Comparison of ENCODE assay signal across 9 mouse cellular contexts in genomic region chr9:32906233-32906872, GRCm38 (mm10).
A peak's percentile ranks its signal among the peaks of the same experiment; 100 is the strongest.
DNase-seq lines count a peak whose midpoint lies in the region; ATAC-seq and TF ChIP-seq lines count a peak whose summit lies in the region.
"Had no signal": no experiment of that assay in that cellular context is flagged by ENCODE, and none has a peak within 500 bp of the region (broad histone marks: within the 10 kb centered on the region; RNA-seq: fewer than 3 reads in every experiment).

No protein-coding gene starts in this region.

- TF ChIP-seq POLR2A in thymus, adult 2 months (IDR thresholded peaks at IDR 0.05; ENCODE audit: control insufficient read depth, extremely low read depth, insufficient read depth, low read length, poor library complexity) = no peak
- no peak for TF ChIP-seq POLR2A in small intestine, adult 2 months (IDR thresholded peaks at IDR 0.05; ENCODE audit: low read depth, low read length)

- H3K9me3 ChIP-seq in heart, embryonic 14.5 days (ENCODE audit: control insufficient read depth, low read length) = no peaks in the 10 kb centered on the region
- H3K9me3 ChIP-seq in liver, embryonic 11.5 days (ENCODE audit: control insufficient read depth, low read length) = no peaks in the 10 kb centered on the region
- H3K9me3 ChIP-seq in stomach, postnatal 0 days (ENCODE audit: control insufficient read depth, low read length) = no peaks in the 10 kb centered on the region
- no peaks in the 10 kb centered on the region for H3K9me3 ChIP-seq in midbrain, embryonic 15.5 days
- H3K9me3 ChIP-seq: neural tube, embryonic 13.5 days had no signal

- DNase-seq in thymus, adult 2 months = peak; percentile 45
- no peak for DNase-seq in thymus, adult 18-20 months
- DNase-seq in liver, embryonic 11.5 days (ENCODE audit: low spot score) = no peak
- DNase-seq in stomach, postnatal 0 days (ENCODE audit: low spot score) = no peak

- peaks cover 23% of the 10 kb centered on the region for H3K4me1 ChIP-seq in thymus, adult 2 months (replicated peaks; ENCODE audit: control insufficient read depth, insufficient read depth, low read length)
- H3K4me1 ChIP-seq in heart, embryonic 14.5 days (ENCODE audit: control insufficient read depth in 2 of 2, insufficient read depth in 2 of 2, low read length in 2 of 2) = peaks cover 0 to 8% of the 10 kb centered on the region in 2 experiments; a peak in 2 of 4 replicates
- no peaks in the 10 kb centered on the region for H3K4me1 ChIP-seq in liver, embryonic 11.5 days (replicated peaks; ENCODE audit: control insufficient read depth, insufficient read depth, low read length)
- H3K4me1 ChIP-seq in small intestine, adult 2 months (ENCODE audit: control insufficient read depth, insufficient read depth, insufficient read length, low read length) = no peaks in the 10 kb centered on the region
- H3K4me1 ChIP-seq in stomach, postnatal 0 days (replicated peaks; ENCODE audit: control insufficient read depth, insufficient read depth) = no peaks in the 10 kb centered on the region
- no peaks in the 10 kb centered on the region for H3K4me1 ChIP-seq in midbrain, embryonic 15.5 days
- H3K4me1 ChIP-seq: neural tube, embryonic 13.5 days had no signal

- peak overlapping the region; percentile 67 for H3K27ac ChIP-seq in thymus, adult 2 months (ENCODE audit: control insufficient read depth, insufficient read depth, low read length)
- peak overlapping the region in 1 of 2 experiments; percentile 24; a peak in 1 of 4 replicates for H3K27ac ChIP-seq in heart, embryonic 14.5 days (replicated peaks in 1 of 2; ENCODE audit: control insufficient read depth in 1 of 2, insufficient read depth in 1 of 2, low read depth in 2 of 2, low read length in 2 of 2)
- no peak overlapping the region for H3K27ac ChIP-seq in liver, embryonic 11.5 days (ENCODE audit: low read depth, low read length)
- peak overlapping the region; percentile 36 for H3K27ac ChIP-seq in small intestine, adult 2 months (ENCODE audit: insufficient read depth, low read depth, low read length)
- H3K27ac ChIP-seq in stomach, postnatal 0 days (replicated peaks) = no peak overlapping the region
- no peak overlapping the region for H3K27ac ChIP-seq in midbrain, embryonic 15.5 days
- H3K27ac ChIP-seq: neural tube, embryonic 13.5 days had no signal

- H3K36me3 ChIP-seq in thymus, adult 2 months (ENCODE audit: control insufficient read depth, insufficient read depth, low read length) = no peaks in the 10 kb centered on the region
- H3K36me3 ChIP-seq in heart, embryonic 14.5 days (ENCODE audit: control insufficient read depth, insufficient read depth, low read length) = no peaks in the 10 kb centered on the region
- H3K36me3 ChIP-seq in liver, embryonic 11.5 days (ENCODE audit: control insufficient read depth, insufficient read depth, low read length) = no peaks in the 10 kb centered on the region
- H3K36me3 ChIP-seq in small intestine, adult 2 months (ENCODE audit: control insufficient read depth, insufficient read depth, low read length) = no peaks in the 10 kb centered on the region
- H3K36me3 ChIP-seq in stomach, postnatal 0 days (ENCODE audit: control insufficient read depth, insufficient read depth, low read length) = no peaks in the 10 kb centered on the region
- no peaks in the 10 kb centered on the region for H3K36me3 ChIP-seq in midbrain, embryonic 15.5 days (replicated peaks)
- H3K36me3 ChIP-seq: neural tube, embryonic 13.5 days had no signal

- peak overlapping the region; percentile 9; the same call in 1 of the 2 replicates for H3K4me3 ChIP-seq in thymus, adult 2 months (ENCODE audit: control insufficient read depth, insufficient read depth, low read length)
- H3K4me3 ChIP-seq in heart, embryonic 14.5 days (ENCODE audit: control insufficient read depth in 1 of 2, insufficient read depth in 1 of 2, low read depth in 1 of 2, low read length in 2 of 2) = no peak overlapping the region
- H3K4me3 ChIP-seq in liver, embryonic 11.5 days (ENCODE audit: low read depth, low read length) = no peak overlapping the region
- no peak overlapping the region for H3K4me3 ChIP-seq in small intestine, adult 2 months (ENCODE audit: low read depth, low read length)
- H3K4me3 ChIP-seq in stomach, postnatal 0 days (ENCODE audit: low read depth, low read length) = no peak overlapping the region
- no peak overlapping the region for H3K4me3 ChIP-seq in midbrain, embryonic 15.5 days
- H3K4me3 ChIP-seq: neural tube, embryonic 13.5 days had no signal

- H3K27me3 ChIP-seq in thymus, adult 2 months (ENCODE audit: control insufficient read depth, insufficient read depth, low read length) = no peaks in the 10 kb centered on the region
- H3K27me3 ChIP-seq in heart, embryonic 14.5 days (ENCODE audit: control insufficient read depth, insufficient read depth, low read length) = no peaks in the 10 kb centered on the region
- no peaks in the 10 kb centered on the region for H3K27me3 ChIP-seq in liver, embryonic 11.5 days (replicated peaks; ENCODE audit: control insufficient read depth, insufficient read depth, low read length)
- H3K27me3 ChIP-seq in small intestine, adult 2 months (ENCODE audit: control insufficient read depth, insufficient read depth, low read length) = no peaks in the 10 kb centered on the region
- no peaks in the 10 kb centered on the region for H3K27me3 ChIP-seq in stomach, postnatal 0 days (ENCODE audit: control insufficient read depth, insufficient read depth, low read length)
- no peaks in the 10 kb centered on the region for H3K27me3 ChIP-seq in midbrain, embryonic 15.5 days (replicated peaks)
- H3K27me3 ChIP-seq: neural tube, embryonic 13.5 days had no signal

- 0 out of 2 replicates have a peak, but pooled peaks have one; percentile 21 for ATAC-seq in heart, embryonic 14.5 days (ENCODE audit: insufficient number of reproducible peaks, insufficient read depth, low FRiP score, low read depth)
- peak; percentile 36; the same call in 1 of the 2 replicates for ATAC-seq in liver, embryonic 11.5 days (replicated peaks; ENCODE audit: low FRiP score)
- no peak for ATAC-seq in stomach, postnatal 0 days (ENCODE audit: low FRiP score, low TSS enrichment)
- ATAC-seq in frontal cortex, adult (ENCODE audit: low TSS enrichment) = no peak
- ATAC-seq in midbrain, embryonic 15.5 days (replicated peaks) = no peak

- WGBS in thymus, adult 2 months = 10% methylated on average over 8 of the region's 8 CpGs
- 16% methylated on average over 8 of the region's 8 CpGs for WGBS in heart, embryonic 14.5 days
- 28% methylated on average over 8 of the region's 8 CpGs for WGBS in liver, embryonic 11.5 days
- WGBS in small intestine, adult 2 months = 60% methylated on average over 8 of the region's 8 CpGs
- WGBS in stomach, postnatal 0 days = 71% methylated on average over 8 of the region's 8 CpGs
- 79% methylated on average over 8 of the region's 8 CpGs for WGBS in midbrain, embryonic 15.5 days

- no peak for TF ChIP-seq CTCF in thymus, adult 2 months (IDR thresholded peaks at IDR 0.05; ENCODE audit: borderline replicate concordance, control insufficient read depth, extremely low read depth, insufficient read depth, low read length, poor library complexity)
- TF ChIP-seq CTCF in small intestine, adult 2 months (IDR thresholded peaks at IDR 0.05; ENCODE audit: extremely low read depth, insufficient read length, insufficient replicate concordance, low read depth, low read length) = no peak
- TF ChIP-seq CTCF in stomach, postnatal 0 days (IDR thresholded peaks at IDR 0.05; ENCODE audit: low read depth) = no peak

- TF ChIP-seq EP300 in stomach, postnatal 0 days (optimal IDR thresholded peaks at IDR 0.05) = no peak

- H3K4me2 ChIP-seq in heart, embryonic 14.5 days (ENCODE audit: low read length) = peak overlapping the region; percentile 7; the same call in 1 of the 2 replicates
- H3K4me2 ChIP-seq in liver, embryonic 11.5 days = peak overlapping the region; percentile 11; the same call in 1 of the 2 replicates
- H3K4me2 ChIP-seq in stomach, postnatal 0 days (replicated peaks; ENCODE audit: low read depth) = no peak overlapping the region
- H3K4me2 ChIP-seq in midbrain, embryonic 15.5 days = no peak overlapping the region
- H3K4me2 ChIP-seq: neural tube, embryonic 13.5 days had no signal

- no peak overlapping the region for H3K9ac ChIP-seq in heart, embryonic 14.5 days (ENCODE audit: low read length)
- no peak overlapping the region for H3K9ac ChIP-seq in liver, embryonic 11.5 days (ENCODE audit: low read depth, low read length)
- no peak overlapping the region for H3K9ac ChIP-seq in stomach, postnatal 0 days (ENCODE audit: low read length)
- H3K9ac ChIP-seq in midbrain, embryonic 15.5 days = no peak overlapping the region
- H3K9ac ChIP-seq: neural tube, embryonic 13.5 days had no signal

Comparison
In these comparisons a context has a peak if more than half of its experiments do, and no peak if none do; other contexts are left out.
1. H3K27ac ChIP-seq: peak in thymus, adult 2 months (single experiment) and small intestine, adult 2 months (single experiment); none in liver, embryonic 11.5 days (single experiment), stomach, postnatal 0 days (single experiment) and midbrain, embryonic 15.5 days (single experiment).
2. ATAC-seq: peak in heart, embryonic 14.5 days (single experiment) and liver, embryonic 11.5 days (single experiment); none in stomach, postnatal 0 days (single experiment), frontal cortex, adult (single experiment) and midbrain, embryonic 15.5 days (single experiment).
3. H3K4me2 ChIP-seq: peak in heart, embryonic 14.5 days (single experiment) and liver, embryonic 11.5 days (single experiment); none in stomach, postnatal 0 days (single experiment) and midbrain, embryonic 15.5 days (single experiment).